ENCODE assay signal across 29 mouse cellular contexts in the genomic region with DNA sequence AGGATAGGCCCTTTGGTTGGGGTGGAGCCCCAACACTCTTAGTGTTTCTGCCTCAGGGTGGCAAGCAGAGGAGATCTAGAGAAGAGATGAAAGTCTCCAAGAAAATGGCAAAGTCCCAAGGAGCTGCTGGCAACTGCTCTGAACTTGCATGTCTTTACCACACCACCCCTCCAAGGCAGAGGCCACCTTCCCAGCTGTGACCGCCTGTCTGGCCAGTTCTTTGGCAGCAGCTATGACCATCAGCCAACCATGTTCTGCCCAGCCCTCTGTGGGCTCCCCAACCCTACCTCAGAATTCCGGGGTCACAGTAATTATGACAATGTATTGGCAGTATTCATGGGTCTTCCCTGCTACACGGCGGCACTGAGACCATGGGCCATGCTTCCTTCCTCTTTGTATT. TPM values are rescaled to one million over a fixed set of nuclear protein-coding genes. Genes with fewer than 3 reads are reported as not detected.
"Had no signal": no experiment of that assay in that cellular context is flagged by ENCODE, and none has a peak within 500 bp of the region (broad histone marks: within the 10 kb centered on the region; RNA-seq: fewer than 3 reads in every experiment).

No protein-coding gene starts in this region.

- H3K27me3 ChIP-seq: heart, embryonic 12.5 days; heart, embryonic 13.5 days; heart, embryonic 15.5 days; hindbrain, embryonic 12.5 days; hindbrain, embryonic 13.5 days; hindbrain, embryonic 15.5 days; intestine, embryonic 15.5 days; kidney, embryonic 15.5 days had no signal

- H3K9ac ChIP-seq: heart, embryonic 12.5 days; heart, embryonic 13.5 days; heart, embryonic 15.5 days; hindbrain, embryonic 12.5 days; hindbrain, embryonic 13.5 days; hindbrain, embryonic 14.5 days; hindbrain, embryonic 15.5 days; intestine, embryonic 15.5 days; kidney, embryonic 15.5 days had no signal

- DNase-seq: heart, postnatal 10 days; heart, postnatal 14 days; heart, postnatal 36 days; heart, postnatal 4 days; kidney, adult 18-20 months; kidney, postnatal 10 days; kidney, postnatal 14 days; kidney, postnatal 4 days; layer of hippocampus, adult 9-11 months; layer of hippocampus, postnatal 36 days had no signal

- H3K4me2 ChIP-seq: heart, embryonic 11.5 days; heart, embryonic 12.5 days; heart, embryonic 13.5 days; heart, embryonic 15.5 days; hindbrain, embryonic 12.5 days; hindbrain, embryonic 13.5 days; hindbrain, embryonic 14.5 days; hindbrain, embryonic 15.5 days; intestine, embryonic 15.5 days; kidney, embryonic 15.5 days had no signal

- H3K4me3 ChIP-seq: heart, embryonic 10.5 days; heart, embryonic 12.5 days; heart, embryonic 13.5 days; heart, embryonic 15.5 days; hindbrain, embryonic 10.5 days; hindbrain, embryonic 12.5 days; hindbrain, embryonic 13.5 days; hindbrain, embryonic 15.5 days; intestine, embryonic 15.5 days; kidney, embryonic 15.5 days; layer of hippocampus, adult 2 months had no signal

- H3K27ac ChIP-seq: heart, embryonic 10.5 days; heart, embryonic 13.5 days; heart, embryonic 15.5 days; hindbrain, embryonic 10.5 days; hindbrain, embryonic 12.5 days; hindbrain, embryonic 13.5 days; hindbrain, embryonic 14.5 days; hindbrain, embryonic 15.5 days; hindbrain, postnatal 0 days; intestine, embryonic 15.5 days; kidney, embryonic 15.5 days; kidney, postnatal 0 days; layer of hippocampus, adult 2 months had no signal

- ATAC-seq: hindbrain, embryonic 16.5 days; hindbrain, postnatal 0 days; inflammation-experienced regulatory T-cells, adult 6 months; intestine, embryonic 15.5 days; intestine, embryonic 16.5 days had no signal

- H3K36me3 ChIP-seq: heart, embryonic 10.5 days; heart, embryonic 12.5 days; heart, embryonic 13.5 days; heart, embryonic 15.5 days; hindbrain, embryonic 10.5 days; hindbrain, embryonic 12.5 days; hindbrain, embryonic 13.5 days; hindbrain, embryonic 15.5 days; intestine, embryonic 15.5 days; kidney, embryonic 15.5 days had no signal

- H3K4me1 ChIP-seq: heart, embryonic 10.5 days; heart, embryonic 12.5 days; heart, embryonic 15.5 days; hindbrain, embryonic 10.5 days; hindbrain, embryonic 12.5 days; hindbrain, embryonic 15.5 days had no signal

- H3K9me3 ChIP-seq: heart, embryonic 10.5 days; heart, embryonic 12.5 days; heart, embryonic 13.5 days; heart, embryonic 15.5 days; hindbrain, embryonic 10.5 days; hindbrain, embryonic 12.5 days; hindbrain, embryonic 13.5 days; hindbrain, embryonic 15.5 days; intestine, embryonic 15.5 days; kidney, embryonic 15.5 days had no signal

RNA-seq across cellular contexts. Expression of a gene that starts 31.5 kb away (rescaled TPM):
- total RNA-seq: heart, postnatal 10 days; heart, postnatal 4 days; hematopoietic stem cell, adult 5-6 weeks had no signal
- polyA plus RNA-seq: inflammation-experienced regulatory T-cells, adult 6 months had no signal
